Mouse (Mus musculus) adrenal gland, postnatal 25 days (tissue): Measurements from ENCODE around the gene Adamts20. TPM values are rescaled to one million over a fixed set of nuclear protein-coding genes. Genes with fewer than 3 reads are reported as not detected.
A peak's percentile ranks its signal among the peaks of the same experiment; 100 is the strongest.

Experiments
- DNase-seq: peaks from one replicate; pipeline ENCODE4 v3.0.0; 2021; ENCODE audit warnings: mixed read lengths
- total RNA-seq: library from RNA; stranded (reverse); gene quantifications from 2 replicates; pipeline ENCODE4 v1.2.3, GENCODE M21; 2021

Adamts20 gene
- total RNA-seq, 1 experiment from 2014 or later: 2.3 TPM

- DNase-seq: no peak
These were observed 216.8 kb downstream of the Adamts20 start for GRCm38 (mm10) chr15:94248386-94248785.

GRCm38 (mm10) chr15:94246669-94247068 lies 218.5 kb downstream of the Adamts20 start:
- DNase-seq: no peak

GRCm38 (mm10) chr15:94244336-94244735 lies 220.9 kb downstream of the Adamts20 start:
- DNase-seq: no peak

- DNase-seq: no peak
These were observed 223.1 kb downstream of the Adamts20 start for GRCm38 (mm10) chr15:94242133-94242532.

- DNase-seq: peak; percentile 23
These were observed 225.6 kb downstream of the Adamts20 start for GRCm38 (mm10) chr15:94239637-94240036.

- DNase-seq: no peak
These were observed 226.1 kb downstream of the Adamts20 start for GRCm38 (mm10) chr15:94239127-94239526.

- DNase-seq: no peak
These were observed 227.0 kb downstream of the Adamts20 start for GRCm38 (mm10) chr15:94238058-94238876.

- no peak for DNase-seq
These were observed 228.5 kb downstream of the Adamts20 start for GRCm38 (mm10) chr15:94236726-94237125.

GRCm38 (mm10) chr15:94236121-94236520 lies 229.1 kb downstream of the Adamts20 start:
- DNase-seq: no peak

- DNase-seq: no peak
These were observed 230.0 kb downstream of the Adamts20 start for GRCm38 (mm10) chr15:94235190-94235589.

GRCm38 (mm10) chr15:94231246-94231645 lies 234.0 kb downstream of the Adamts20 start:
- no peak for DNase-seq

- DNase-seq: no peak
These were observed 237.8 kb downstream of the Adamts20 start for GRCm38 (mm10) chr15:94227388-94227787.

GRCm38 (mm10) chr15:94223101-94223500 lies 242.1 kb downstream of the Adamts20 start:
- no peak for DNase-seq

- DNase-seq: no peak
These were observed 244.5 kb downstream of the Adamts20 start for GRCm38 (mm10) chr15:94220686-94221085.

Other genes starting within 250 kb of the Adamts20 start
- 5.0 and 6.0 TPM in 2 replicates for gene Pus7l, start 78.1 kb upstream of the Adamts20 start, total RNA-seq
- gene Irak4, start 78.2 kb upstream of the Adamts20 start, total RNA-seq: 14.4 and 18.5 TPM in 2 replicates
- gene Twf1, start 124.5 kb upstream of the Adamts20 start, total RNA-seq: 91.6 and 105 TPM in 2 replicates
- gene Tmem117, start 163.8 kb upstream of the Adamts20 start, total RNA-seq: 4.7 and 4.9 TPM in 2 replicates